In the genomic region with DNA sequence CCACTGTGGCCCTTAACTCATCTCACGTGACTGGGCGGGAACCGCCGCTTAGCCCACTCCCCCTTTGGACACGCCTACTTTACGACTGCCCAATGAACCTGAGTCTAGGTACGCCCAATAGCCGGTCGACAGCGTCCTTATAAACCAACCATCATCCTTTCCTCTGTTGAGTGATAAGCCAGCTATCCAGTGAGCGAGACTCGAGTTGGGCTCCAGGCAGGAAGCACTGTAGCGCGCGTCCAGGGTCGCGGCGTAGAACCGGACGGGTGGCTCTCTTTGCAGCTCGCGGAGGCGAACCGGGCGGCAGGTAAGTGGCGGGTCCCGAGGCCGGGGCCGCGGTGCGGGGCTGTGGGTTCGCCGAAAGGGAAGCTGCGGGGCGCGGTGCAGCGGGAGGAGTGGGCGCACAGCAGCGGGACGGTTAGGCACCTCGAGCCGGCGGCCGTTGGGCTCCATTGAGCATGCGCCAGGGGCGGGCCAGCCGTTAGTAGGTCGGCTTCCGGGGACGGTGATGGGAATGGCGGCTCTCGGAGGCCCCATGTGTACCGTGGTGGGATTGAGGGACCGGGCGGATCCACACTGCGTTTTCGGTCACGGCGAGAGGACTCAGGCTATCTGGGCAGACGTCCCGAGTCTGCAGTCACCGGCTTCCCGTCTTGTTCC, we compare ENCODE assay signal across 8 mouse cellular contexts. TPM values are rescaled to one million over a fixed set of nuclear protein-coding genes. Genes with fewer than 3 reads are reported as not detected.
A peak's percentile ranks its signal among the peaks of the same experiment; 100 is the strongest.
DNase-seq lines count a peak whose midpoint lies in the region; ATAC-seq and TF ChIP-seq lines count a peak whose summit lies in the region.

Ddx39 (plus strand) TSS at position 147 of the 660 bp plus-strand sequence.

- H3K27ac ChIP-seq in forebrain, embryonic 16.5 days (ENCODE audit: low read length) = peak within 1 kb of the TSS; percentile 78
- H3K27ac ChIP-seq in layer of hippocampus, adult 2 months = peak within 1 kb of the TSS; percentile 98
- H3K27ac ChIP-seq in lung, embryonic 14.5 days (ENCODE audit: low read depth) = peak within 1 kb of the TSS; percentile 92
- peak within 1 kb of the TSS; percentile 23; the same call in 1 of the 2 replicates for H3K27ac ChIP-seq in olfactory bulb, adult 2 months (ENCODE audit: insufficient read depth, low read depth, low read length)
- H3K27ac ChIP-seq in thymus, adult 2 months (ENCODE audit: control insufficient read depth, insufficient read depth, low read length) = peak within 1 kb of the TSS; percentile 54

- 0% methylated on average over 63 of the region's 63 CpGs for WGBS in forebrain, embryonic 16.5 days
- WGBS in lung, embryonic 14.5 days = under 1% methylated on average over 63 of the region's 63 CpGs
- 0% methylated on average over 63 of the region's 63 CpGs for WGBS in olfactory bulb, adult 2 months
- whole genome bisulfite sequencing in thymus, adult 2 months = under 1% methylated on average over 63 of the region's 63 CpGs

- H3K4me3 ChIP-seq in G1E (ENCODE audit: low read depth, low read length) = peak within 1 kb of the TSS; percentile 92
- peak within 1 kb of the TSS; percentile 87 for H3K4me3 ChIP-seq in forebrain, embryonic 16.5 days (replicated peaks; ENCODE audit: low read length)
- peak within 1 kb of the TSS; percentile 95 for H3K4me3 ChIP-seq in layer of hippocampus, adult 2 months
- peak within 1 kb of the TSS; percentile 74 for H3K4me3 ChIP-seq in lung, embryonic 14.5 days (ENCODE audit: low read depth, low read length)
- H3K4me3 ChIP-seq in olfactory bulb, adult 2 months (ENCODE audit: insufficient read depth, low read depth, low read length) = peak within 1 kb of the TSS; percentile 57
- peak within 1 kb of the TSS; percentile 70 for H3K4me3 ChIP-seq in thymus, adult 2 months (ENCODE audit: control insufficient read depth, insufficient read depth, low read length)

- no peaks in the 10 kb centered on the region for H3K27me3 ChIP-seq in G1E (ENCODE audit: insufficient read depth, low read length)
- no peaks in the 10 kb centered on the region for H3K27me3 ChIP-seq in forebrain, embryonic 16.5 days (replicated peaks; ENCODE audit: control insufficient read depth, insufficient read depth, low read length)
- no peaks in the 10 kb centered on the region for H3K27me3 ChIP-seq in lung, embryonic 14.5 days (ENCODE audit: insufficient read depth, low read length)
- no peaks in the 10 kb centered on the region for H3K27me3 ChIP-seq in thymus, adult 2 months (ENCODE audit: control insufficient read depth, insufficient read depth, low read length)

- no peak for TF ChIP-seq CTCF in G1E (IDR thresholded peaks at IDR 0.05; ENCODE audit: low read depth, low read length)
- TF ChIP-seq CTCF in layer of hippocampus, adult 2 months (conservative IDR thresholded peaks at IDR 0.05) = peak; percentile 33; the same call in 1 of the 2 replicates
- TF ChIP-seq CTCF in lung, embryonic 14.5 days (IDR thresholded peaks at IDR 0.05; ENCODE audit: low read depth) = 0 out of 2 replicates have a peak, but pooled peaks have one; percentile 6
- no peak for TF ChIP-seq CTCF in olfactory bulb, adult 2 months (IDR thresholded peaks at IDR 0.05; ENCODE audit: insufficient read depth, low read depth, low read length)
- peak; percentile 14; the same call in 1 of the 2 replicates for TF ChIP-seq CTCF in thymus, adult 2 months (IDR thresholded peaks at IDR 0.05; ENCODE audit: borderline replicate concordance, control insufficient read depth, extremely low read depth, insufficient read depth, low read length, poor library complexity)

- peak; percentile 98 for ATAC-seq in G1E (ENCODE audit: extremely low read depth, insufficient number of reproducible peaks, low FRiP score, poor library complexity, severe bottlenecking)
- peak; percentile 100 for ATAC-seq in forebrain, embryonic 16.5 days
- peak; percentile 100 for ATAC-seq in lung, embryonic 14.5 days (ENCODE audit: insufficient read depth)

- H3K4me2 ChIP-seq in forebrain, embryonic 16.5 days (ENCODE audit: low read length) = peak within 1 kb of the TSS; percentile 94
- peak within 1 kb of the TSS; percentile 58 for H3K4me2 ChIP-seq in lung, embryonic 14.5 days

- intact Hi-C loops in heart, postnatal 36 days (cut with DNase I) = loop anchor here (1.0 kb wide), 1 partner anchor 17 kb away; no protein-coding TSS in a partner anchor

- peak; percentile 92 for DNase-seq in G1E (ENCODE audit: low spot score)
- DNase-seq in cerebellum, adult 18-20 months = peak; percentile 93 to 98
- DNase-seq in heart, postnatal 36 days = peak; percentile 90 to 96
- DNase-seq in layer of hippocampus, adult 2 months (ENCODE audit: low spot score in 2 of 2) = peak; percentile 93 to 98
- DNase-seq in lung, embryonic 14.5 days = peak; percentile 98
- peak; percentile 97 for DNase-seq in thymus, adult 2 months

- peak within 1 kb of the TSS; percentile 66 for H3K9ac ChIP-seq in forebrain, embryonic 16.5 days (replicated peaks; ENCODE audit: low read depth, low read length)
- peak within 1 kb of the TSS; percentile 82 for H3K9ac ChIP-seq in lung, embryonic 14.5 days

- peaks cover 31% of the 10 kb centered on the region for H3K36me3 ChIP-seq in G1E (replicated peaks)
- H3K36me3 ChIP-seq in forebrain, embryonic 16.5 days (ENCODE audit: control insufficient read depth, insufficient read depth) = peaks cover 4% of the 10 kb centered on the region; the same call in 1 of the 2 replicates
- H3K36me3 ChIP-seq in lung, embryonic 14.5 days (ENCODE audit: insufficient read depth) = peaks cover 11% of the 10 kb centered on the region
- peaks cover 9% of the 10 kb centered on the region for H3K36me3 ChIP-seq in thymus, adult 2 months (ENCODE audit: control insufficient read depth, insufficient read depth, low read length)

- H3K9me3 ChIP-seq in G1E (replicated peaks) = no peaks in the 10 kb centered on the region
- no peaks in the 10 kb centered on the region for H3K9me3 ChIP-seq in forebrain, embryonic 16.5 days (ENCODE audit: control insufficient read depth, low read length)
- H3K9me3 ChIP-seq in lung, embryonic 14.5 days (ENCODE audit: low read depth, low read length) = no peaks in the 10 kb centered on the region

- H3K4me1 ChIP-seq in G1E (ENCODE audit: insufficient read depth, low read depth, low read length) = peaks cover 41% of the 10 kb centered on the region
- H3K4me1 ChIP-seq in forebrain, embryonic 16.5 days (replicated peaks; ENCODE audit: control insufficient read depth, insufficient read depth, low read length) = peaks cover 11% of the 10 kb centered on the region
- H3K4me1 ChIP-seq in lung, embryonic 14.5 days (ENCODE audit: insufficient read depth) = peaks cover 8% of the 10 kb centered on the region
- H3K4me1 ChIP-seq in olfactory bulb, adult 2 months (ENCODE audit: control insufficient read depth, insufficient read depth, low read length) = no peaks in the 10 kb centered on the region
- H3K4me1 ChIP-seq in thymus, adult 2 months (replicated peaks; ENCODE audit: control insufficient read depth, insufficient read depth, low read length) = peaks cover 2% of the 10 kb centered on the region; the same call in 1 of the 2 replicates

- peak; percentile 88 for TF ChIP-seq POLR2A in olfactory bulb, adult 2 months (IDR thresholded peaks at IDR 0.05; ENCODE audit: insufficient read depth, low read depth, low read length)
- peak; percentile 92 for TF ChIP-seq POLR2A in thymus, adult 2 months (IDR thresholded peaks at IDR 0.05; ENCODE audit: control insufficient read depth, extremely low read depth, insufficient read depth, low read length, poor library complexity)

RNA-seq across cellular contexts. Expression of gene Ddx39, which starts in this region (rescaled TPM):
- total RNA-seq in G1E (2014; fragmentation: Nextera tagmentation) = 101 and 141 TPM in 2 replicates
- total RNA-seq in G1E (2017) = 226 and 266 TPM in 2 replicates
- polyA plus RNA-seq in G1E (2012) = 58.0 and 77.5 TPM in 2 replicates
- polyA plus RNA-seq in forebrain, embryonic 16.5 days (2015; fragmentation: Nextera tagmentation; extraction: Ambion mirVana) = 116 TPM in 2 replicates
- 10 to 100 TPM; 15.8 to 17.2 TPM for total RNA-seq in heart, postnatal 36 days (2021)
- total RNA-seq in layer of hippocampus, adult 2 months (2021) = 10 to 100 TPM; 17.9 to 20.4 TPM
- 184 and 199 TPM in 2 replicates for polyA plus RNA-seq in lung, embryonic 14.5 days (2014; fragmentation: Nextera tagmentation; extraction: Ambion mirVana)
- polyA plus RNA-seq in olfactory bulb, adult 2 months (2012; ENCODE audit: insufficient read depth, insufficient read length, low replicate concordance, missing spikeins) = not detected in 2 replicates
- 157 and 171 TPM in 2 replicates for polyA plus RNA-seq in thymus, adult 2 months (2012; rRNA removed)

Comparison
In these comparisons a context has a peak if more than half of its experiments do, and no peak if none do; other contexts are left out.
1. Peak in every context shown above with its lines: DNase-seq, ATAC-seq, H3K4me3 ChIP-seq and H3K27ac ChIP-seq.
2. RNA of gene Ddx39 (total RNA-seq): 101 to 266 TPM in G1E; 17.9 to 20.4 TPM in layer of hippocampus, adult 2 months and 15.8 to 17.2 TPM in heart, postnatal 36 days; every median in the first group is over 4 times any median in the second.
3. CTCF ChIP-seq: peak in layer of hippocampus, adult 2 months (single experiment), lung, embryonic 14.5 days (single experiment) and thymus, adult 2 months (single experiment); none in G1E (single experiment) and olfactory bulb, adult 2 months (single experiment).
4. H3K27ac ChIP-seq: peak in every context shown above with its lines; median percentile 98 in layer of hippocampus, adult 2 months; 92 in lung, embryonic 14.5 days; 78 in forebrain, embryonic 16.5 days; 54 in thymus, adult 2 months; 23 in olfactory bulb, adult 2 months.